Mouse (Mus musculus): ENCODE data around the gene Zmym4. TPM values are rescaled to one million over a fixed set of nuclear protein-coding genes. Genes with fewer than 3 reads are reported as not detected.

Zmym4 gene
- polyA plus RNA-seq, 1 experiment, result 2.5 TPM

DNA sequence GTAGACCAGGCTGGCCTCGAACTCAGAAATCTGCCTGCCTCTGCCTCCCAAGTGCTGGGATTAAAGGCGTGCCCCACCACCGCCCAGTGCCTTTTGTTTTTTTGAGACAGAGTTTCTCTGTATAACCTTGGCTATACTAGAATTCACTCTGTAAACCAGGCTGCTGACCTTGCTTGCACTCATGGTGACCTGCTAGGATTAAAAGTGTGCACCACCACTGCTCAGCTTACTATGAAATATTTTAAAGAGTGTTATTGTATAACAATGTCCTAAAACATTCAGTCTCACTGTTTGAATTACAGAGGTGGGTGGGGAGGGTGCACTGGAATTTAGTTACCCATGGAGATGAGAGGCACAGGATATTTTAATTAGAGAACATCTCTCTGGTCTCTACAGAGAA lies 25.1 kb downstream of the Zmym4 start:
- H3K27ac ChIP-seq (ENCODE audit: insufficient read depth, low read length), result no peak overlapping the region
- no peaks in the 10 kb centered on the region for H3K36me3 ChIP-seq (ENCODE audit: control insufficient read depth, insufficient read depth, low read length)
- no peak for DNase-seq (ENCODE audit: low read depth in 1 of 2, low spot score in 2 of 2)
- no peaks in the 10 kb centered on the region for H3K4me1 ChIP-seq (ENCODE audit: control insufficient read depth, insufficient read depth, insufficient read length)
- TF ChIP-seq POLR2A (IDR thresholded peaks at IDR 0.05; ENCODE audit: low read depth, low read length) (no peak), CTCF (IDR thresholded peaks at IDR 0.05; ENCODE audit: extremely low read depth, insufficient read depth, insufficient read length, insufficient replicate concordance) (no peak)
- WGBS, result 92% methylated on average over 3 of the region's 3 CpGs
- H3K4me3 ChIP-seq (ENCODE audit: extremely low read depth, insufficient read depth, insufficient read length), result no peak overlapping the region
- H3K27me3 ChIP-seq (ENCODE audit: control insufficient read depth, insufficient read depth, low read length), result no peaks in the 10 kb centered on the region

DNA sequence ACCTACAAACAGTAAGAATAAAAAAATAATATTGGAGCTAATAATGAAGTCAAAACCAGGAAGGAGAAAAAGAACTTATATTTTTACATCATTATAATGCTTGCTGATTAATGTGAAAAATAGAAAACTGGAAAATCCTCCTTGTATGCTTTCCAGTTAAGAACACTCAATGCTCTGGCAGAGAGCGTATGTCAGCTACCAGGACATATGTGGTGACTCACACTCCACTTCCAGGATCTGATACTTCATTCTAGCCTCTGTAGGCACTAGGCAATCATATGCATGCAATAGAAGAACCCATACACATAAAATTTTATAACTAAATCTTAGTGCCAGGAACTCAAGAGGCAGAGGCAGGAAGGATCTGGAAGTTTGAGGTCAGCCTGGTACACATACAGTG lies 40.2 kb downstream of the Zmym4 start:
- DNase-seq (ENCODE audit: low read depth in 1 of 2, low spot score in 2 of 2), result no peak
- H3K36me3 ChIP-seq (ENCODE audit: control insufficient read depth, insufficient read depth, low read length), result peaks cover 6% of the 10 kb centered on the region
- H3K4me3 ChIP-seq (ENCODE audit: extremely low read depth, insufficient read depth, insufficient read length), result no peak overlapping the region
- 98% methylated on average over 1 of the region's 1 CpGs for WGBS
- H3K27me3 ChIP-seq (ENCODE audit: control insufficient read depth, insufficient read depth, low read length), result no peaks in the 10 kb centered on the region
- H3K27ac ChIP-seq (ENCODE audit: insufficient read depth, low read length), result no peak overlapping the region
- no peaks in the 10 kb centered on the region for H3K4me1 ChIP-seq (ENCODE audit: control insufficient read depth, insufficient read depth, insufficient read length)
- TF ChIP-seq POLR2A (IDR thresholded peaks at IDR 0.05; ENCODE audit: low read depth, low read length), result no peak
- TF ChIP-seq CTCF (IDR thresholded peaks at IDR 0.05; ENCODE audit: extremely low read depth, insufficient read depth, insufficient read length, insufficient replicate concordance), result no peak

DNA sequence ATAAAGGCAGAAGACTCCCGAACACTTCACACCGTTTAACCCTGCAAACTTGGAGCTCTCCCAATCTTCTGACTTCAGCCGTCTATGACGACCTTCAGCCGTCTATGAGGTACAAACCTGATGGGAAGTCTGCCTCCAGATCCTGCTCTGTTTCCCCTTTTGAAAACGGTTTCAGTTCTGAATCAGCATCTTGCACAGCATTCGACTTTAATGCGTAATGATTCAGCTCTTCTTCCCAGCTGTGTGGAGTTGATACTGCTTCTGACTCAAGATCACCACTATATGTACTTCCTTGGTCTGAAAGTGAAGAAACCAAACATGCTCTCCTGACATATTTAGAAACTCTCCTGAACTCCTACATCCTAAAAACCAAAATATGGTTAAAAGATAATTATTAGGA lies 78.1 kb downstream of the Zmym4 start:
- no peak overlapping the region for H3K27ac ChIP-seq (ENCODE audit: insufficient read depth, low read length)
- no peak for DNase-seq (ENCODE audit: low read depth in 1 of 2, low spot score in 2 of 2)
- H3K36me3 ChIP-seq (ENCODE audit: control insufficient read depth, insufficient read depth, low read length), result peaks cover 12% of the 10 kb centered on the region
- TF ChIP-seq POLR2A (IDR thresholded peaks at IDR 0.05; ENCODE audit: low read depth, low read length), result no peak
- H3K4me3 ChIP-seq (ENCODE audit: extremely low read depth, insufficient read depth, insufficient read length), result no peak overlapping the region; the same call in 1 of the 2 replicates
- H3K27me3 ChIP-seq (ENCODE audit: control insufficient read depth, insufficient read depth, low read length), result no peaks in the 10 kb centered on the region
- 61% methylated on average over 8 of the region's 8 CpGs for WGBS
- no peaks in the 10 kb centered on the region for H3K4me1 ChIP-seq (ENCODE audit: control insufficient read depth, insufficient read depth, insufficient read length)

DNA sequence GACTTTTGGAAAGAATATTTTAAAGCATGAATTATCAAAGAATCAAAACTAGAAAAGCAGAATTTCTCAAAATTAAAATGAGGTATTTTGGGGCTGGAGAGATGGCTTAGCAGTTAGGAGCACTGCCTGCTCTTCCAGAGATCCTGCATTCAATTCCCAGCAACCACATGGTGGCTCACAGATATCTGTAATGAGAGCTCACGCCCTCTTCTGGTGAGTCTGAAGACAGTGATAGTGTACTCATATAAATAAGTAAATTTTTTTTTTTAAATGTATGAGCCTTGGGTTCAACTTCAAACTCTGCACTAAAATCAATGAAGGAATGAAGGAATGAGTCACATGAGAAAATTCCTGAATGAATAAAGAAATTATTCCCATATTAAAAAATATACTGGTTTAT lies 82.0 kb downstream of the Zmym4 start:
- no peak overlapping the region for H3K4me3 ChIP-seq (ENCODE audit: extremely low read depth, insufficient read depth, insufficient read length)
- H3K36me3 ChIP-seq (ENCODE audit: control insufficient read depth, insufficient read depth, low read length), result peaks cover 12% of the 10 kb centered on the region
- no peak for TF ChIP-seq POLR2A (IDR thresholded peaks at IDR 0.05; ENCODE audit: low read depth, low read length)
- TF ChIP-seq CTCF (IDR thresholded peaks at IDR 0.05; ENCODE audit: extremely low read depth, insufficient read depth, insufficient read length, insufficient replicate concordance), result no peak
- no peaks in the 10 kb centered on the region for H3K27me3 ChIP-seq (ENCODE audit: control insufficient read depth, insufficient read depth, low read length)
- H3K4me1 ChIP-seq (ENCODE audit: control insufficient read depth, insufficient read depth, insufficient read length), result no peaks in the 10 kb centered on the region
- no peak overlapping the region for H3K27ac ChIP-seq (ENCODE audit: insufficient read depth, low read length)
- DNase-seq (ENCODE audit: low read depth in 1 of 2, low spot score in 2 of 2), result no peak
- WGBS, result 81% methylated on average over 1 of the region's 1 CpGs

DNA sequence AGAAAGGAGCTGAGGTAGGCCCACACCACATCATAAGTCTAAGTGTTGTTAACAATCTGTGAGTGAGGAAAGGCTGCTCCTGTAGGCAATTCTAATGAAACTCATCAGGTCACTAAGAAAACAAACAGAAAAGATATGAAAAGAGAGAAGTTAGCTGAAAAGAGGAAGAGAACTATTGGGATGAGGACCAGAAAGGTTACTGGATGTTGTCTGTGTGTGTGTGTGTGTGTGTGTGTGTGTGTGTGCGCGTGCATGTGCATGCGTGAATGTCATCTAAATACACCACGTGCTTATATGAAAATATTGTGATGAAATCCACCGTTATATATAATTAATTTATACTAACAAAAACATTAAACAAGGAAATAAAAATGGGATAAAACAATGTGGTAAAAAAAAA lies 84.3 kb downstream of the Zmym4 start:
- H3K36me3 ChIP-seq (ENCODE audit: control insufficient read depth, insufficient read depth, low read length), result peaks cover 11% of the 10 kb centered on the region
- H3K4me1 ChIP-seq (ENCODE audit: control insufficient read depth, insufficient read depth, insufficient read length), result no peaks in the 10 kb centered on the region
- WGBS, result 82% methylated on average over 5 of the region's 5 CpGs
- no peak overlapping the region for H3K4me3 ChIP-seq (ENCODE audit: extremely low read depth, insufficient read depth, insufficient read length)
- no peak for DNase-seq (ENCODE audit: low read depth in 1 of 2, low spot score in 2 of 2)
- H3K27me3 ChIP-seq (ENCODE audit: control insufficient read depth, insufficient read depth, low read length), result no peaks in the 10 kb centered on the region
- H3K27ac ChIP-seq (ENCODE audit: insufficient read depth, low read length), result no peak overlapping the region
- TF ChIP-seq CTCF (IDR thresholded peaks at IDR 0.05; ENCODE audit: extremely low read depth, insufficient read depth, insufficient read length, insufficient replicate concordance) (no peak), POLR2A (IDR thresholded peaks at IDR 0.05; ENCODE audit: low read depth, low read length) (no peak)

DNA sequence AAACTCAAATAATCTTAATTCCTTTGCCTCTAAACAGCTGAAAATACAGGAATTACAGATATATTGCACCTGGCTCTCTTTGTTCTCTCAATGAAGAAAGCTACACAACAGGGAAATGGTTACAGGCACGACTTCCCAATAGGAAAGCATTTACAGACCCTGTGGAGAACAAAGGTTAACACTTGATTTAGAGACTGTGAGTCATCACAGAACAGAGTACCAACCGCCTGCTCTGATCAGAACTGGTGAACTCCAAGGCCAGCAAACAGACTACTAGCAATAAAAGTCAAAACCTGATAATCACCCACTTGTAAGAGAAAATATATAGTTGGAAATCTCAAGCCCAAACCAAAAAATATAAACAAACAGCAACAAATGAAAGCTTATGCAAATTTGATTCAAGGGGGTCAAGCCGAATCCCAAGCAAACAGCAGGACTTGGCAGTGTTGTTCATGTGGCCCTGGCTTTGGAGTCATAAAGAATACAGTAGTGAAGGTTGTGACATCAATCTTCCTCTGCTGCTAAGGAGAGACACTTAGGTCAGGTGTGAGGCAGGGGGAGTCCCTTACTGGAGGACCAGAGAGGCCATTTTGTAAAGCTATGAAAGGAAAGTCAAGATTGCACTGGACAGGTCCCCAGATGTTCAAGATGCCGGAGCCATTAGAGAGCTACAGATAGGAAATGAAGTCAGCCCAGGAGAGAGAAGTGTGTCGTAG lies 88.2 kb downstream of the Zmym4 start:
- H3K4me3 ChIP-seq (ENCODE audit: extremely low read depth, insufficient read depth, insufficient read length), result no peak overlapping the region
- no peak for DNase-seq (ENCODE audit: low read depth in 1 of 2, low spot score in 2 of 2)
- TF ChIP-seq CTCF (IDR thresholded peaks at IDR 0.05; ENCODE audit: extremely low read depth, insufficient read depth, insufficient read length, insufficient replicate concordance) (no peak), POLR2A (IDR thresholded peaks at IDR 0.05; ENCODE audit: low read depth, low read length) (no peak)
- no peak overlapping the region for H3K27ac ChIP-seq (ENCODE audit: insufficient read depth, low read length)
- WGBS, result 87% methylated on average over 5 of the region's 5 CpGs
- peaks cover 8% of the 10 kb centered on the region for H3K36me3 ChIP-seq (ENCODE audit: control insufficient read depth, insufficient read depth, low read length)
- H3K27me3 ChIP-seq (ENCODE audit: control insufficient read depth, insufficient read depth, low read length), result no peaks in the 10 kb centered on the region
- H3K4me1 ChIP-seq (ENCODE audit: control insufficient read depth, insufficient read depth, insufficient read length), result no peaks in the 10 kb centered on the region

DNA sequence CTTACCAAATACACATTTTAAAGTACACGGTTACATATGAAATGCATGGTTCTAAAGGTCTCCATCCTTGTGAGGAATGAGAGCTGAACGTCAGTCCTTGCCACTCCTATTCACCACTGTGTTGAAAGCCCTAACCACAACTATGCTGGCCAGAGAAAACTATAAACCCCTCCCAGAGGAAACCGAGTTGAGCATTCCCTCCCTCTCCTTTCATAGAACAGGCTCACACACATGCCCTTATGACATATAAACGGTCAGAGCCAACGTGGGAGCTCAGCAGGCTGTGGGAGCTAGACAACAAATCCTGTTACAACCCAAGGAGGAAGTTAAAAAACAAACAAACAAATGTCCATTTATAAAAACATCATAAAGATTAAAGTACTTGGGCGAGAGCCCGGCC lies 95.2 kb downstream of the Zmym4 start:
- H3K4me3 ChIP-seq (ENCODE audit: extremely low read depth, insufficient read depth, insufficient read length), result no peak overlapping the region
- 79% methylated on average over 7 of the region's 7 CpGs for WGBS
- no peak for DNase-seq (ENCODE audit: low read depth in 1 of 2, low spot score in 2 of 2)
- H3K27me3 ChIP-seq (ENCODE audit: control insufficient read depth, insufficient read depth, low read length), result no peaks in the 10 kb centered on the region
- H3K27ac ChIP-seq (ENCODE audit: insufficient read depth, low read length), result no peak overlapping the region
- peaks cover 2% of the 10 kb centered on the region; the same call in 1 of the 2 replicates for H3K36me3 ChIP-seq (ENCODE audit: control insufficient read depth, insufficient read depth, low read length)
- H3K4me1 ChIP-seq (ENCODE audit: control insufficient read depth, insufficient read depth, insufficient read length), result no peaks in the 10 kb centered on the region
- TF ChIP-seq CTCF (IDR thresholded peaks at IDR 0.05; ENCODE audit: extremely low read depth, insufficient read depth, insufficient read length, insufficient replicate concordance), result no peak
- no peak for TF ChIP-seq POLR2A (IDR thresholded peaks at IDR 0.05; ENCODE audit: low read depth, low read length)
